Mouse (Mus musculus): ENCODE data around the gene Ovgp1. TPM values are rescaled to one million over a fixed set of nuclear protein-coding genes. Genes with fewer than 3 reads are reported as not detected.
"Not testable (repeated sequence)": the region's sequence is repeated elsewhere in the genome, so short reads cannot be mapped to it uniquely, and the experiment has no call there.

Gene Ovgp1
- total RNA-seq (2015) (4.0 and 4.5 TPM in 2 replicates), total RNA-seq (2017) (1.4 and 1.5 TPM in 2 replicates)

- ATAC-seq (replicated peaks; ENCODE audit: poor library complexity) = no peak
Observed at GRCm38 (mm10) chr3:105973411-105973810, at the start of gene Ovgp1. Gene Ovgp1, plus strand, starts transcription at chr3:105973711.

DNA sequence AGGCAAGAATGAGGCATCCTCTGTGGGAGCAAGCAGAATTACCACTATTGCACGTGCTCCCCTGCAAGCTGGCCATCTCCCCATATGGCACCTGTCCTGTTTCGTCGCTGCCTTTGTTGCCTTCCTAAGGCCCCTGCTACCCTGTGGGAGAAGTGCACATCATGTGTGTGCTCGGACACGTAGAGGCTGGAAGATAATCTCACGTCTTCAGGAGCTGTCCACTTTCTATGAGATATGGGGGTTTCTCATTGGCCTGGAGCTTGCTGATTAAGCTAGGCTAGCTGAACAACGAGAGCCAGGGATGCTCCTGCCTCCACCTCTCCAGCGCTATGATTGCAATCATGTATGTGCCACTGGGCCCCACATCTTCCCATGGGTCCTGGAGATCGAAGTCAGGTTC is 48.9 kb upstream of the Ovgp1 start:
- no peak for ATAC-seq (replicated peaks; ENCODE audit: poor library complexity)

- no peak for ATAC-seq (replicated peaks; ENCODE audit: poor library complexity)
Observed at GRCm38 (mm10) chr3:105927561-105928194, 45.8 kb upstream of the Ovgp1 start.

- peak; percentile 27 for ATAC-seq (replicated peaks; ENCODE audit: poor library complexity)
Observed at GRCm38 (mm10) chr3:105928195-105928569, 45.3 kb upstream of the Ovgp1 start.

DNA sequence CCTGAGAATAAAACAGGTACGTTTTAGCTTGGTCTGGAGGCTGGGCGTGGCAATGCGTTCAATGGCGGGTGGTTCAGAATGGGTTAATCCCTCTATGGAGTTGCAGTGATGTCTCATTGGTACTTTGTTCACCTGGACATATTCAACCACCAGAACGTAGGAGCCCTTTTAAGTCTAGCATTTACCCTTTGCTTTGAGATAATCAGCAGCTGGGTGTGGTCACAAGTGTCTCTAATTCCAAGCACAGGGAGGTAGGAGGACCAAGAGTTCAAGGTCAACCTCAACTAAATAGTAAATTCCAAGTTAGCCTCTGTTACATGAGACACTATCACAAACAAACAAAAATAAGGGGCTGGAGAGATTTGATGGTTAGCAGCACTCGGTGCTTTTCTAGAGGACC is 44.7 kb upstream of the Ovgp1 start:
- no peak for ATAC-seq (replicated peaks; ENCODE audit: poor library complexity)

GRCm38 (mm10) chr3:105929821-105930220 is 43.7 kb upstream of the Ovgp1 start:
- no peak for ATAC-seq (replicated peaks; ENCODE audit: poor library complexity)

- ATAC-seq (replicated peaks; ENCODE audit: poor library complexity) = no peak
Observed at GRCm38 (mm10) chr3:105931095-105931494, 42.4 kb upstream of the Ovgp1 start.

GRCm38 (mm10) chr3:105932240-105933071 is 41.1 kb upstream of the Ovgp1 start, which contains the start of gene I830077J02Rik:
Gene I830077J02Rik, minus strand, starts transcription at chr3:105932664.
- ATAC-seq (replicated peaks; ENCODE audit: poor library complexity) = peak; percentile 81

- ATAC-seq (replicated peaks; ENCODE audit: poor library complexity) = no peak
Observed at GRCm38 (mm10) chr3:105933926-105934325, 39.6 kb upstream of the Ovgp1 start.

GRCm38 (mm10) chr3:105935033-105935432 is 38.5 kb upstream of the Ovgp1 start:
- ATAC-seq (replicated peaks; ENCODE audit: poor library complexity) = no peak

DNA sequence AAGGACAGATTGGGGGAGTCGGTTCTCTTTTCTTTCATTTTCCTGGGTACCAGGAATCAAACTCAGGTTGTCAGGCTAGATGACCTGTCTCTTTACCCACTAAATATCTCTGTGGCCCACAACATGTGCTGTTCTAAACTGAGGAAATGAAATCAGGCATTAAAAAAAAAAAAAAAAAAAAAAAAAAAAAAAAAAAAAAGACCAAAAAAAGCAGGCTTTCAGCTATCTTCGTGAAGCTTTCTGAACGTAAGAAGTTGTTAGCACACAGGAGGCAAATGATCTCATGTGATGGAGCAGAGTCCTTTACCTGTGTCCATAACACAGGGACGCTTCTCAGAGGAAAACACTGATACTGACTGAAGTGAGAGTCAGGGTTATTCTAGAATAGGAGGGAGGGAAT is 37.4 kb upstream of the Ovgp1 start:
- no peak for ATAC-seq (replicated peaks; ENCODE audit: poor library complexity)

GRCm38 (mm10) chr3:105951348-105951747 is 22.2 kb upstream of the Ovgp1 start:
- no peak for ATAC-seq (replicated peaks; ENCODE audit: poor library complexity)

DNA sequence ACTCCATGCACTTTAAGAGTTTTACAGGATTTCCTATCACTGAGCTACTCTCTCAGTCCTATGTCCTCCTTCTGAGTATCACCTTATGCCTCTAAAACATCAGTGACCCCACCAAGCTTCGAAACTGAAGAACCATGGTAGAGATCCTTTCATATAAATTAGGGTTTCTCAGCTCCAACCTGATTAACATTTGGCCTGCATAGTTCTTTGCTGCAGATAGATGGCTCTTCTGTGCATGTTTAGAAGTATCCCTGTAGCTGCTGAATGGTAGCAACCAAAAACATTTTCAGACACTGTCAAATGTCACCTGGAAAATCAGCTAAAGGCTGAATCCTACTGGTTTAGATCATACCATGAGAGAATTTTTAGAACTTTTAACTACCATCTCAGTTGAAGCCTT is 16.3 kb upstream of the Ovgp1 start:
- no peak for ATAC-seq (replicated peaks; ENCODE audit: poor library complexity)

DNA sequence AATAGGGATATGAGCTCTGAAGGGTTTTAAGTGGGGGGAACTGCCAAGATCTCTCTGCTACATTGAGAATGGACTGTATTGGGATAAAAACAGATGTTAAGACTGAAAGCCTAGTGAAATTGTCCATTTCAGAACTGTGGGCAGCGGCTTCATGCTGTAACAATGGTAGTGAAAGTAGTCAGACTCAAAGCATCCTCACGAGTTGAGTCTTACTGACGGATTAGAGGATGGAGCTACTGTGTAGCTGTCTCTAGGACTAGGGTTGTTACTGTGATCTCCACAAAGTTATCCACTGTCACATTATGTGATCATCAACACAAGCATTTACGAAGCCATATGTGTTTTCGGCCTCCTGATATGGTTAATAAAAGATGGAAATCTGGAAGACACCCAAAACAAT is 15.3 kb upstream of the Ovgp1 start:
- ATAC-seq (replicated peaks; ENCODE audit: poor library complexity) = no peak

DNA sequence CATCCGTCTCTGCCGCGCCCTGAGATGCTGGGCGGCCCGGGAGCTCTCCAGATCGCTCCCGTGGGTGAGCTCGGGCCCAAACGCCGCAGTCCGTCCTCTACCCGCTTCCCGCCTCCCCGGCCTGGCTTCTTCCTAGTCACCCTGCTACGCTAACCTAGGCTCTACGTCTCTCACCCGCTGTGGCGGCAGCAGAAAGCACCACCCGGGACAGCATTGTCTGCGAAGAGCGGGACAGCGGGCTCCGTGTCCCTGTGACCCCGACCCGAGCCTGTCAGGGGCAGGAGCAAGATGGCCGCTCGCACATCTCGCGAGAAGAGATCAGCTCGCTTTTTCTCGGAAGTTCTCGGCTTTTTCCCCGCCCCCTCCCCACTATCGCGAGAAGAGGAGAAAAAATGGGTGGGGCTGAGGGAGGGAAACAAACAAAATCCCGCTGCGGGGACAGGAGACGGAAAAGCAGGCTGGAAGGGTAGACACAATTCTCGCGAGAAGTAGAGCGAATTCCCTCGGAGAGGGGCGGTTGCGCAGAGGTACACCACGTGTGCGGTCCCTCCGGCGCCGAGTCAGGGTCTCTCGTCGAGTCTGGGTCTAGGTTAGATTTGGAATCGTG is 14.4 kb upstream of the Ovgp1 start, which contains the start of gene Wdr77:
TSS of gene Wdr77 (plus strand) at position 396 of the 607 bp plus-strand sequence.
- ATAC-seq (replicated peaks; ENCODE audit: poor library complexity) = peak; percentile 89

- peak; percentile 24 for ATAC-seq (replicated peaks; ENCODE audit: poor library complexity)
Observed at GRCm38 (mm10) chr3:105959585-105959984, 13.9 kb upstream of the Ovgp1 start.

GRCm38 (mm10) chr3:105959999-105960398 is 13.5 kb upstream of the Ovgp1 start, which contains the start of gene Atp5f1:
Gene Atp5f1, minus strand, starts transcription at chr3:105960099.
- no peak for ATAC-seq (replicated peaks; ENCODE audit: poor library complexity)

GRCm38 (mm10) chr3:105960700-105961099 is 12.8 kb upstream of the Ovgp1 start:
- ATAC-seq (replicated peaks; ENCODE audit: poor library complexity) = 0 out of 2 replicates have a peak, but pooled peaks have one; percentile 20

DNA sequence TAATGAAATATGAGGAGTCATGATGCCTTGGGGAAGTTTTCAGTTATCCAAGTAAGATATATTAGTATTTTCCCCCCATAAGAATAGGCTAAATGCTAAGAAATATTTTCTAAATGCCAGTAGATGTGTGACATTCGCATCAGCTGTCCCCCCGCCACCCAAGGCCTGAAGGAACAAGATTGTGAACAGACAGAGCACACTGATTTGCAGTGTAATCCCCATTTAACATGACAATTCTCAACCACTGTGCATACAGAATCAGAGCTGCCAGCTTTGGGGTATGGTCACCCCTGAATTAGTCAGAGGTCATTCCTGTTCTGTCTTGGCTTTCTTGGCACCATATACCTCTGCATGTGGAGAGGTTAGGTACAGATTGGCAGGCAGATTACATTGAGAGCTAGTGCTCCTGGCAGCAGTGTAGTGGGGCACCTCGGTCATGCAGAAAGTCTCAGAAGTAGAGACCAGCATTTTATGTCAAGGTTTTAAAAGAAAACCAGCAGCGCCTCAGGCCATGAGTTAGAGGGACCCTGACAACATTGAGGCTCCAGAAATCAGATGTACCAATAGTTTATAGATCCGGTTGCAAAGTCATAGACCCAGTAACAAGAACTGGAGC is 1.6 kb upstream of the Ovgp1 start:
- no peak for ATAC-seq (replicated peaks; ENCODE audit: poor library complexity)

GRCm38 (mm10) chr3:105974174-105974573 is 663 bp downstream of the Ovgp1 start:
- ATAC-seq (replicated peaks; ENCODE audit: poor library complexity) = peak; percentile 95

- not testable (repeated sequence) for ATAC-seq (replicated peaks; ENCODE audit: poor library complexity)
Observed at GRCm38 (mm10) chr3:105989611-105990010, 16.1 kb downstream of the Ovgp1 start.
